Mouse (Mus musculus) adrenal gland, adult 2 months (tissue): ENCODE measurements around the gene Serf1. TPM values are rescaled to one million over a fixed set of nuclear protein-coding genes. Genes with fewer than 3 reads are reported as not detected.
"Not testable (repeated sequence)": the region's sequence is repeated elsewhere in the genome, so short reads cannot be mapped to it uniquely, and the experiment has no call there.

Source experiments
- DNase-seq: peaks from one replicate; pipeline ENCODE4 v3.0.0; 2021
- long read RNA-seq: library from polyadenylated mRNA; stranded (forward); transcript quantifications from one replicate; pipeline ENCODE4 v2.0.0, GENCODE M21; 2021
- polyA plus RNA-seq: library from polyadenylated mRNA; depleted of rRNA; stranded (reverse); fragments of >200 nt; gene quantifications from 2 replicates; pipeline ENCODE4 v1.2.3, GENCODE M21; 2012; rRNA removed
- total RNA-seq, 2 experiments: library from RNA; stranded (reverse); gene quantifications; 2 replicates each; pipeline ENCODE4 v1.2.3; 2021

Gene Serf1
- total RNA-seq, result 10 to 100 TPM; 12.4 to 31.1 TPM
- polyA plus RNA-seq, result 11.7 and 24.1 TPM in 2 replicates
- long read RNA-seq, transcript Serf1-201 (3 exons, 601 nt), result major isoform, 23 of 23 reads
- long read RNA-seq, partial matches to known transcripts, result 0 of 23 reads
- long read RNA-seq, other reads (novel, unspliced or antisense), result 0 of 23 reads

- DNase-seq, result peak; percentile 92
Measured at GRCm38 (mm10) chr13:100107652-100108472, at the start of gene Serf1. Serf1 (plus strand) TSS chr13:100108012.

- no peak for DNase-seq
Measured at GRCm38 (mm10) chr13:100063936-100064335, 43.9 kb upstream of the Serf1 start.

GRCm38 (mm10) chr13:100067821-100068220, 40.0 kb upstream of the Serf1 start:
- DNase-seq, result no peak

GRCm38 (mm10) chr13:100071473-100071872, 36.3 kb upstream of the Serf1 start:
- DNase-seq, result no peak

GRCm38 (mm10) chr13:100098808-100099207, 9.0 kb upstream of the Serf1 start:
- no peak for DNase-seq

- no peak for DNase-seq
Measured at GRCm38 (mm10) chr13:100103052-100103658, 4.7 kb upstream of the Serf1 start.

GRCm38 (mm10) chr13:100103748-100104254, 4.0 kb upstream of the Serf1 start, which contains the start of gene Bdp1:
Bdp1 (minus strand) TSS chr13:100104070.
- peak; percentile 96 for DNase-seq

GRCm38 (mm10) chr13:100112218-100112972, 4.6 kb downstream of the Serf1 start:
- no peak for DNase-seq

GRCm38 (mm10) chr13:100123970-100124369, 16.2 kb downstream of the Serf1 start:
- DNase-seq, result no peak

GRCm38 (mm10) chr13:100124423-100125257, 16.8 kb downstream of the Serf1 start, which contains the start of gene Smn1:
Smn1 (plus strand) TSS chr13:100124852.
- peak; percentile 96 for DNase-seq

GRCm38 (mm10) chr13:100125258-100125643, 17.4 kb downstream of the Serf1 start:
- no peak for DNase-seq

GRCm38 (mm10) chr13:100141646-100142314, 34.0 kb downstream of the Serf1 start:
- DNase-seq, result no peak

- peak; percentile 21 for DNase-seq
Measured at GRCm38 (mm10) chr13:100152659-100153058, 44.8 kb downstream of the Serf1 start.

GRCm38 (mm10) chr13:100156624-100157023, 48.8 kb downstream of the Serf1 start:
- no peak for DNase-seq

GRCm38 (mm10) chr13:100161171-100161870, 53.5 kb downstream of the Serf1 start:
- not testable (repeated sequence) for DNase-seq

GRCm38 (mm10) chr13:100162467-100162866, 54.7 kb downstream of the Serf1 start:
- DNase-seq, result not testable (repeated sequence)
